Mouse (Mus musculus): ENCODE data around the gene Nudt8.

Gene Nudt8

DNA sequence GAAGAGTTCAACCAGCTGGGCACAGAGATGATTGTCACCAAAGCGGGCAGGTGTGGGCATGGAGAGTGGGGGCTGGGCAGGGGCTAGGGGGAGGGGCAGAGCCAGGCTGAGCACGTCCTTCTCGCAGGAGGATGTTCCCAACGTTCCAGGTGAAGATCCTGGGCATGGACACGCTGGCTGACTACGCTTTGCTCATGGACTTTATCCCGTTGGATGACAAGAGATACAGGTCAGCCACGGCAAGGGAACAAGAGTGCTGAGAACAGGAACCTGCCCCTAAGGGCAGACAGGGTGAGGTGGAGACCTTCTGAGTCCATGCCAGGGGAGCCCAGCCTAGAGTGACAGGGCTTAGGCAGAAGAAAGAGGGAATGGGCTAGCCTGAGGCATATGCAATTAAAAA lies 3.6 kb upstream of the Nudt8 start:
- no peak for DNase-seq (ENCODE audit: low read depth, low spot score)
- Histone ChIP-seq H3K27me3 (ENCODE audit: control insufficient read depth, insufficient read depth, low read length, poor library complexity, severe bottlenecking) (no peaks in the 10 kb centered on the region), H3K36me3 (ENCODE audit: control insufficient read depth, insufficient read depth, low read length, poor library complexity, severe bottlenecking) (no peaks in the 10 kb centered on the region)

DNA sequence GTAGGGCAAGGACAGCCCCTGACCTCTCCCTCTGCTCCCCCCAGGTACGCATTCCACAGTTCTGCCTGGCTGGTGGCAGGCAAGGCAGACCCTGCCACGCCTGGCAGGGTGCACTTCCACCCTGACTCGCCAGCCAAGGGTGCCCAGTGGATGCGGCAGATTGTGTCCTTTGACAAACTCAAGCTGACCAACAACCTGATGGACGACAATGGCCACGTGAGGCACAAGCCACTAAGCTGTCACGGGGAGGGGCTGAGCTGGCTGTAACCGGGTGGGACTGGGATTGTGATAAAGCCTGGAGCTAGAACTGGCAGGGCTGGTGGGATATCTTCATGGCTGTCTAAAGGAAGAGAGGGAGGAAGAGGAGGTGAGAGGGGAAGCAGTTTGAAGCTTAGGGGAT lies 3.1 kb upstream of the Nudt8 start:
- H3K36me3 ChIP-seq (ENCODE audit: control insufficient read depth, insufficient read depth, low read length, poor library complexity, severe bottlenecking) = no peaks in the 10 kb centered on the region
- no peak for DNase-seq (ENCODE audit: low read depth, low spot score)
- no peaks in the 10 kb centered on the region for H3K27me3 ChIP-seq (ENCODE audit: control insufficient read depth, insufficient read depth, low read length, poor library complexity, severe bottlenecking)

DNA sequence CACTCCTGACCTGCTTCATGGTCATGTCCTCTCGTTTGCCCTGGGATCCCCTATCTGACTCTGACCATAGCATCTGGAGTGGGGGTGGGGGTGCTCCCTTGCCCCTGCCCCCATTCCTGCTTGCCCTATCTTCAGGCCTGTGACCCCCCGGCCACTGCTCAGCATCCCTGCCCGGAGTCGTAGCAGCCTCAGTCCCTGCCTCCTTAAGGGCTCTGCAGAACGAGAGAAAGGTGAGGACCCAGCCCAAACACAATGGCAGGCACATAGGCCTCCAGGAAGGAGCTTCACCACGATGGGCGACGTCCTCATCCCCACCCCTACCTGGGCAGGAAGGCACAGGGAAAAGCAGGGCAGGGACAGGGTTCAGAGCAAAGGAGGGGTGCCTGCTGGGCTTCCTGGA lies 2.0 kb upstream of the Nudt8 start:
- Histone ChIP-seq H3K36me3 (ENCODE audit: control insufficient read depth, insufficient read depth, low read length, poor library complexity, severe bottlenecking) (no peaks in the 10 kb centered on the region), H3K27me3 (ENCODE audit: control insufficient read depth, insufficient read depth, low read length, poor library complexity, severe bottlenecking) (no peaks in the 10 kb centered on the region)
- no peak for DNase-seq (ENCODE audit: low read depth, low spot score)

DNA sequence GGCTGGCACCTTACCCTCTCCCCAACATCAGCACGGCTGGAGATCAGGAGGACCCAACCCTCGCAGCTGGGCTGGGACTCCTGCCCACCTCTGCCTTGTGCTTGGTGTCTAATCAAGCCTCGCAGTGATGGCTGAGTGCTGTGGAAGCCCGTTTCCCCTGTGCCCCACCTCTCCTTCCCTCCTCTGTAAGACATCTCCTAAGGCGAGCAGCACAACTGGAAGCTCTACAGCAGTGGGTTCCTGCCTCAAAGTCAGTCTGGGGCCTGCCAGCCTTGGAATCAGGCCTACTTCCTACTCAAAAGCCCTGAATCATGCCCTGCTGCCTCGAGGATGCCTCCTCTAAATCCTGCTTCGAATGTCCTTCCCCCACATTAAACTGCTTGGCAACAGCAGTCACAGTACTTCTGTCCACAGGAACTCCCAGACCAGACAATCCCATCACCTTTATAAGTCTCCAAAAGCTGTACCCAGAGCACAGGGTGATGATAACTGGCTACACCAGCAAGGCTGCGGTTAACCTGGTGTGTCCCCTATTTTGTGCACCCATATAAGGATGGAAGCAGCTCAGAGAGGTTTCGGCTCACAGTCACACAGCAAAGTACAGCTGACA lies 1.2 kb upstream of the Nudt8 start:
- no peak for DNase-seq (ENCODE audit: low read depth, low spot score)
- no peaks in the 10 kb centered on the region for H3K27me3 ChIP-seq (ENCODE audit: control insufficient read depth, insufficient read depth, low read length, poor library complexity, severe bottlenecking)

DNA sequence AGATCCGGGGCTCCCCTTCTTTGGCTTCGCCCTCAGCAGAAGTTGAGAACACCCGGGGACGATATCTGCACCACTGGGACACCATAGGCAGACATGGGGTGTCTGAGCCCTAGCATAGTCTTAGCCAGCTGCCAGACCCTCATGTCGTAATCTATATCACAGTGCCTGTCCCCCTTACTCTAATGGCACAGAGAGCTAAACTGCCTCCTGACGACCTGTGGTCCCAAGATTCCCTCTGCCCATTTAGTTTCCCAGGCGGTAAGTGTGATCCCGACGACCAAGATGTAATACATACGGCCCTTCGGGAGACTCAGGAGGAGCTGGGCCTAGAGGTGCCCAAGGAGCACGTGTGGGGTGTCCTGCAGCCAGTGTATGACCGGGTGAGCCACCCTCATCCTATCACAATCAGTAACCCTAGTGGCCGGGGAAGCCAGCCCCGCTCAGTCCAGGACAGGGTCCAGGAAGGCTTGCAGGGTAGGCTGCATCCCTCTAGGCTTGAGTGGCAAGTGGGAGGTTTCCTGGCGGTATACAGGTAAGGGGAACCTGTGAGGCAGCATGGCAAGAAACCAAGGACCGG lies 657 bp downstream of the Nudt8 start:
- DNase-seq (ENCODE audit: low read depth, low spot score) = no peak
- H3K27me3 ChIP-seq (ENCODE audit: control insufficient read depth, insufficient read depth, low read length, poor library complexity, severe bottlenecking) = no peaks in the 10 kb centered on the region
- peaks cover under 1% of the 10 kb centered on the region; the same call in 1 of the 2 replicates for H3K36me3 ChIP-seq (ENCODE audit: control insufficient read depth, insufficient read depth, low read length, poor library complexity, severe bottlenecking)

More for the DNA sequence above, 1.2 kb upstream of the Nudt8 start:
- no peaks in the 10 kb centered on the region for H3K36me3 ChIP-seq (ENCODE audit: control insufficient read depth, insufficient read depth, low read length, poor library complexity, severe bottlenecking)

DNA sequence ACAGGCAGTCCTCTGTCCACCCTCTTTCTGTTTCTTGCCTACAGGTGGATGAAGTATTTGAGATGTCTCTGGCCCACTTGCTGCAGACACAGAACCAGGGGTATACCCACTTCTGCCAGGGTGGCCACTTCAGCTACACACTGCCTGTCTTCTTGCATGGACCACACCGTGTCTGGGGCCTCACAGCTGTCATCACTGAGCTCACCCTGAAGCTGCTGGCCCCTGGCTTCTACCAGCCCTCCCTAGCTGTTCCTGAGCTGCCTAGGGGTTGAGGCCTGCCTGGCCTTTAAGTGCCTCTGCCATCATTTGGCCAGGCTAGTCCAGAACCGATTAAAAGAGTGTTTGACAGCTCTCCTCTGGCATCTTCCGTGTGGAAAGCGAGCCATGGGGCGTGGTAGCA lies 1.4 kb downstream of the Nudt8 start:
- no peaks in the 10 kb centered on the region for H3K27me3 ChIP-seq (ENCODE audit: control insufficient read depth, insufficient read depth, low read length, poor library complexity, severe bottlenecking)
- H3K36me3 ChIP-seq (ENCODE audit: control insufficient read depth, insufficient read depth, low read length, poor library complexity, severe bottlenecking) = peaks cover 4% of the 10 kb centered on the region; the same call in 1 of the 2 replicates
- DNase-seq (ENCODE audit: low read depth, low spot score) = no peak

DNA sequence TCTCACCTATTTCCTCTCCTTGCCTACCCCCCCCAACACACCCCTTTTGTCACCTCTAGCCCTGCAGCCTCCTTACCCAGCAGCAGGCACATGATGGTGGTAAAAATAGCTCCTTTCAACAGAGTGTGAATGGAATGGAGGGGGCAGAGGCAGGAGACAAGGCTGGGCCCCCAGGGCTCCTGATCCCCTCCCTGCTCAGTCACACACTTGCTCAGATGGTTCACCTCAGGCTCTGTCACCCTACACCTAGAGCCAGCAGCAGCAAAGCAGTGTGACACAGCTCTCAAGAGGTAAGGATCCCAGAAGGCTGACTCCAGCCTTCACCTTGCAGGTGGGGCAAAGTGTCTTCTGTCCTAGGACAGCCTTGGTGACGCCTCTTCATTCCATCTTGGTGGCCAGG lies 2.7 kb downstream of the Nudt8 start, which contains the start of gene Doc2g:
Gene Doc2g, plus strand, starts transcription at position 202 of the 400 bp plus-strand sequence.
- no peak for DNase-seq (ENCODE audit: low read depth, low spot score)
- Histone ChIP-seq H3K36me3 (ENCODE audit: control insufficient read depth, insufficient read depth, low read length, poor library complexity, severe bottlenecking) (peaks cover 7% of the 10 kb centered on the region), H3K27me3 (ENCODE audit: control insufficient read depth, insufficient read depth, low read length, poor library complexity, severe bottlenecking) (no peaks in the 10 kb centered on the region)

DNA sequence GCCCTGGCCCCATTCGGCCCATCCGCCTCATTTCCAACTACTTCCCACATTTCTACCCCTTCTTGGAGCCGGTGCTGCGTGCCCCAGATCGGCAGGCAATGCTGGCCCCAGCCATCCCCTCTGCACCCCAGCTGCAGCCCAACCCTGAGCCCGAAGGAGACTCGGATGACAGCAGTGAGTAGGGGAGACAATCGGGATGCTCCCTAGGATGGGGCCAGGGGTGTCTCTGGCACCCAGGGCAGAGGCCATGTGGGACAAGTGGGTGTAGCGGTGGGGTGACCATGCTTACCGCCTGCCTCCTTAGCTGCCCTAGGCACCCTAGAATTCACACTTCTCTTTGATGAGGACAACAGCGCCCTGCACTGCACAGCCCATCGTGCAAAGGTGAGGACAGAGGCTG lies 3.3 kb downstream of the Nudt8 start:
- no peak for DNase-seq (ENCODE audit: low read depth, low spot score)
- Histone ChIP-seq H3K36me3 (ENCODE audit: control insufficient read depth, insufficient read depth, low read length, poor library complexity, severe bottlenecking) (peaks cover 7% of the 10 kb centered on the region), H3K27me3 (ENCODE audit: control insufficient read depth, insufficient read depth, low read length, poor library complexity, severe bottlenecking) (no peaks in the 10 kb centered on the region)

DNA sequence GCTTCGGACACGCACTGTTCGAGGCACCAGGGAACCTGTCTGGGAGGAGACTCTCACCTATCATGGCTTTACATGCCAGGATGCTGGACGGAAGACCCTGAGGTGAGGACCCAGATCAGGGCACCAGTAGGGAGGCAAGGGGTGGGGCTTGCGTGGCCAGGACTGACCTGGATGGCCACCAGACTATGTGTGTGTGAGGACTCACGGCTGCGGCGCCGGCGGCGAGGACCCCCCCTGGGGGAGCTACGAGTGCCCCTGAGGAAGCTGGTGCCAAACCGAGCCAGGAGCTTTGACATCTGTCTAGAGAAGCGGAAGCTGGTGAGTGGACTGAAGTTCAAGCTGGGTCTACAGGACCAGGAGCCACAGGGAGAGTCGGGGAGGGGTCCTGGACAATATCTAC lies 4.0 kb downstream of the Nudt8 start:
- Histone ChIP-seq H3K27me3 (ENCODE audit: control insufficient read depth, insufficient read depth, low read length, poor library complexity, severe bottlenecking) (no peaks in the 10 kb centered on the region), H3K36me3 (ENCODE audit: control insufficient read depth, insufficient read depth, low read length, poor library complexity, severe bottlenecking) (peaks cover 7% of the 10 kb centered on the region)
- DNase-seq (ENCODE audit: low read depth, low spot score) = no peak

DNA sequence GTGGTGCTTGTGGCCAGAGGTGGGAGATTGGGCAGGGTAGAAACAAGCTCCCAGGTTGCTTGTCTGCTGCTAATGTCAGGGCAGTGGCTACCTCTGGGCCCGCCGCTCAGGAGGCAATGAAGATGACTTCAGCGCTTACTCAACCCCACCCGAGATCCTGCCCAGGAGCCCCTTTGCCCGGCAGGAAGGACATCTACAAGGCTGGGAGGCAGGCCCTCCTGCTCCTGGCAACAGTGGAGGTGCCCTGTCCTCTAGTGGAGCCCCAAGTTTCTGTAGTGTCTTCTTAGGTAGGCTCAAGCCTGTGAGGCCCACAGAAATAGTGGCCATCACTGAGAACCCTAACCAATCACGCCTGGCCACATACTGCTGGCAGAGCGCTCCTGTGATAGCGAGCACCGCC lies 4.7 kb downstream of the Nudt8 start:
- Histone ChIP-seq H3K27me3 (ENCODE audit: control insufficient read depth, insufficient read depth, low read length, poor library complexity, severe bottlenecking) (no peaks in the 10 kb centered on the region), H3K36me3 (ENCODE audit: control insufficient read depth, insufficient read depth, low read length, poor library complexity, severe bottlenecking) (peaks cover 7% of the 10 kb centered on the region)
- DNase-seq (ENCODE audit: low read depth, low spot score) = no peak

DNA sequence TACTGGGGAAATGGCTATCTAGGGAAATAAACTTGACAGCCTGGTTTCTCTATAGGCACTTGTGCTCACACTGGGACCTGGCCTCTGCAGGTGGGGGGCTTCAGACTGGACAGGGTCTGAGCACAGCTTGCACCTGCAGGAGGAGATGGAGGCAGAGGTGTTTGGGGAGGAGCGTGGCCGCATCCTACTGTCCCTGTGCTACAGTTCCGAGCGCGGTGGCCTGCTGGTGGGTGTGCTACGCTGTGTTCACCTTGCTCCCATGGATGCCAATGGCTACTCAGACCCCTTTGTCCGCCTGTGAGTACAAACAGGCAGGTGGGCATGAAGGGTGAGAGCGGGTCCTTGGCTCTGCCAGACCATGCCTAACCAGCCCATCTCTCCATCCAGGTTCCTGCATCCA lies 5.6 kb downstream of the Nudt8 start:
- H3K27me3 ChIP-seq (ENCODE audit: control insufficient read depth, insufficient read depth, low read length, poor library complexity, severe bottlenecking) = no peaks in the 10 kb centered on the region
- peaks cover 7% of the 10 kb centered on the region for H3K36me3 ChIP-seq (ENCODE audit: control insufficient read depth, insufficient read depth, low read length, poor library complexity, severe bottlenecking)
- no peak for DNase-seq (ENCODE audit: low read depth, low spot score)

DNA sequence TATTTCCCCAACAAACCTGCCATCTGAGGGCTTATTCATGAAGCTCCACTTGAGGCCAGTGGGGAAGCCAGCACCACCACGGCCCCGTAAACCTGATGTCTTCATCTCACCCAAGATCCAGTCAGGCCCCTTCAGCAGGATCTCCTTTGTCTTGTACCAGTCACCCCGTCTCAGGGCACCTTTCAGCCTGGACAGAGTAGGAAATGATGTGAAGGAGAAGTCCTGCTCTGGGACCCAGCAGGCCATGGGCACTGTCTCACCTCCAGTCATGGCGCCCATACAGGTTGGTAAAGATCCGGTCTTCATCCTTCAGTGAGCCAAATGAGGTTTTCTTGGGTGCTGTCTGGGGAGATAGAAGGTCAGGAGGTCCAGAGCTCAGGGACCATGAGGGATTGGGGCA lies 10.7 kb downstream of the Nudt8 start:
- no peak for DNase-seq (ENCODE audit: low read depth, low spot score)
- Histone ChIP-seq H3K27me3 (ENCODE audit: control insufficient read depth, insufficient read depth, low read length, poor library complexity, severe bottlenecking) (no peaks in the 10 kb centered on the region), H3K36me3 (ENCODE audit: control insufficient read depth, insufficient read depth, low read length, poor library complexity, severe bottlenecking) (peaks cover 6% of the 10 kb centered on the region)

DNA sequence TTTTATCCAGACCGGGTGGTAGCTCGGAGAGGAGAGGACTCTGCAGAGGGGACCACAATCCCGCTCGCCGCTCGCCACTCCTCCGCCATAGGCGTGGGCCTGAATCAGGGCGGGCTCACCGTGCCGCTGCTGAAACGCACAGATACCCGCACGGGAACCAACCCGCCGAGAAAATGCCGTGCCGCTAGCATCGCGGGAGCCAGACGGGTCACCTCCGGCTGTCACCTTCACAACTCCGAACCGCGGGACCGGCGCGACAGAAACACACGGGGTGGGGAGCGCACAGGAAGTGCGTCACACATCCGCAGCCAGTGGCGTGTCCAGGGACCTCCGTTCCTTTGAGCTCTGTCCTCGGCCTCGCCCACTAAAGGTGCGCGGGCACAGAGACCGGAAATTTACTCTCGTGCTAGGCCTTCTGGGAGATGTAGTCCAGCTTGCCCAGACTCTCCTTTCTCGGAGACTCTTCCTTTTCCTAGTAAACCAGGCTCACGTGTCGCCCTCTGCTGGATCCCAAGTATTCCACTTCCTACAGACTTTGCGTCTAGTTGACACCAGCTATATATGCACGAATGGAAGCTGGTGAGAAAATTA lies 12.1 kb downstream of the Nudt8 start, which contains the start of gene Ndufv1:
Gene Ndufv1, minus strand, starts transcription at position 375 of the 591 bp plus-strand sequence.
- peaks cover 2% of the 10 kb centered on the region; the same call in 1 of the 2 replicates for H3K36me3 ChIP-seq (ENCODE audit: control insufficient read depth, insufficient read depth, low read length, poor library complexity, severe bottlenecking)
- DNase-seq (ENCODE audit: low read depth, low spot score) = peak; percentile 96
- no peaks in the 10 kb centered on the region for H3K27me3 ChIP-seq (ENCODE audit: control insufficient read depth, insufficient read depth, low read length, poor library complexity, severe bottlenecking)

DNA sequence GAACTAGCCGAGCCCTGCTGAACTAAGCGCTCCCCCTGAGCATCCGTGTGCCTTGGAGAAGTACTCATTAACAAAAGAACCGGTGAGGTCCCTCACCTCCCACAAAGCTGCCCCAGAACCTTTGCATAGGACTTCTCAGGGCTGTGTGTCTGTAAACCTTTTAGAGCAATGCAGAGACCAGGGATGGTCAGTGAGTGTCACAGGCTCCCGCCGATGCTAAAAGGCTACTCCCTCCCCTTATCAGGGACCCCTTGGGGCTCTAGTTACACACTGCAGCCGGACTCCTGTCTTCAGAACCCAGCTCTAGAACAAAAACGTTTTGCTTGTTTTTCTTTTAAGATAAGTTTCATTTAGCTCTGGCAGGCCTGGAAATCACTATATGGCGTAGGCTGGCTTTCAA lies 12.7 kb downstream of the Nudt8 start:
- Histone ChIP-seq H3K36me3 (ENCODE audit: control insufficient read depth, insufficient read depth, low read length, poor library complexity, severe bottlenecking) (no peaks in the 10 kb centered on the region), H3K27me3 (ENCODE audit: control insufficient read depth, insufficient read depth, low read length, poor library complexity, severe bottlenecking) (no peaks in the 10 kb centered on the region)
- DNase-seq (ENCODE audit: low read depth, low spot score) = no peak

DNA sequence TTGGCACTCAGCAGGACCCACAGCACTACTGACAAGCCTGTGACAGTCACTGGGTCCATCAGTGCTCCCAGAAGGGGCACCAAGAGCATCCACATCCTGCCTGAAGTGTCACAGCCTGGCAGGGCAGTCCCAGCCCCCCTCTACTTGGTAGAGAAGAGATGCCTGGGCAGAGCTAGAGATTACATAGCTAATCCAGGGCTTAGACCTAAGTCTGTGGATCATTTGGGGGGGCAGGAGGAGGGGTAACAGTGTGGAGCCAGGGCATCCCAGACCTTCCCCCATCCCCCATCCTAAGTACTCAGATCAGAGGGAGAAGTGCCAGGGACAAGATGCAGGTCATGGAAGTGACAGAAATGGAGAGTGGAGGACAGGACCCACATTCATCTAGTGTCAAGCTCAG lies 14.4 kb downstream of the Nudt8 start:
- DNase-seq (ENCODE audit: low read depth, low spot score) = no peak
- Histone ChIP-seq H3K27me3 (ENCODE audit: control insufficient read depth, insufficient read depth, low read length, poor library complexity, severe bottlenecking) (no peaks in the 10 kb centered on the region), H3K36me3 (ENCODE audit: control insufficient read depth, insufficient read depth, low read length, poor library complexity, severe bottlenecking) (no peaks in the 10 kb centered on the region)
